Mouse (Mus musculus): Measurements from ENCODE around the gene Rgs11.

Rgs11 gene

GRCm38 (mm10) chr17:26231156-26231555, 28.4 kb downstream of the Rgs11 start:
- no peak for DNase-seq (ENCODE audit: low spot score in 2 of 2)

- no peak for DNase-seq (ENCODE audit: low spot score in 2 of 2)
These were observed 30.1 kb downstream of the Rgs11 start for GRCm38 (mm10) chr17:26232863-26233262.

GRCm38 (mm10) chr17:26234386-26234785, 31.6 kb downstream of the Rgs11 start:
- no peak for DNase-seq (ENCODE audit: low spot score in 2 of 2)

GRCm38 (mm10) chr17:26235077-26235815, 32.5 kb downstream of the Rgs11 start:
- peak in 1 of 2 experiments; percentile 39 for DNase-seq (ENCODE audit: low spot score in 2 of 2)

- DNase-seq (ENCODE audit: low spot score in 2 of 2): peak in 1 of 2 experiments; percentile 36
These were observed 34.9 kb downstream of the Rgs11 start for GRCm38 (mm10) chr17:26237667-26238066.

DNA sequence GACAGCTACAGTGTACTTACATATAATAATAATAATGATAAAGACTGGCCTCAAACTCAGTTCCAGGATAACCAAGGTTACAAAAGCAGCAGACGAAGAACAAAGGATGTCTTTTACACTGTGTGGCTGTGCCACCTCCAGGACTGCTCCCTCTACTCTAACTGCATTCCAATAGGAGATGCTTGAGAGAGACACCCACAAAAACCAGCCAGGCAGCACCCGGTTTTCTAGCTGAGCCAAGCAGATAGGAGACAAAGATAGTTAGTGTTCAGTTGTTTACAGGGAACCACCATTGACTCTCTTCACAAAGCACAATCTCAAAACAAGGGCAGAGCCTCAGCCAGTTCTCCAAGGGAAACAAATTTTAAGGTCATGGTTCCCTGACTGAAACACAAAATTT, 36.8 kb downstream of the Rgs11 start:
- no peak for DNase-seq (ENCODE audit: low spot score in 2 of 2)

GRCm38 (mm10) chr17:26240120-26240790, 37.5 kb downstream of the Rgs11 start:
- DNase-seq (ENCODE audit: low spot score in 2 of 2): no peak

DNA sequence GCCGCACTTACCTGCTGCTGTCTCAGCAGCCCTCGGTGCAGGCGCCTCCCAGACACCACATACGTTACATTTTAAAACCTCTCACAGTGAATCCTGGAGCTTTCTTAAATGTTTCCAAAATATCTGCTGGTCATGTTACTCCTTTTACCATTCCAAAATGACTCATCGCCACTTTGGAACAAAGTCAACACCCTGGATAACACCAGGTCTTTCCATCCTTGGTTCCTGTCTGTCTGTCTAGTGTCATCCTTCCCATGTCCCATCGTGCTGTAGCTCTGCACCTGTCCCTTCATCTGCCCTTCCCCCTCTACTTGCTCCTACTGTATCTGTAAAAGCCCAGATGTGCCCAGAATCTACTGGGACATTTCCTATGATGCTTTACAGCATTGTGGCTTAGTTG, 38.2 kb downstream of the Rgs11 start:
- no peak for DNase-seq (ENCODE audit: low spot score in 2 of 2)

DNA sequence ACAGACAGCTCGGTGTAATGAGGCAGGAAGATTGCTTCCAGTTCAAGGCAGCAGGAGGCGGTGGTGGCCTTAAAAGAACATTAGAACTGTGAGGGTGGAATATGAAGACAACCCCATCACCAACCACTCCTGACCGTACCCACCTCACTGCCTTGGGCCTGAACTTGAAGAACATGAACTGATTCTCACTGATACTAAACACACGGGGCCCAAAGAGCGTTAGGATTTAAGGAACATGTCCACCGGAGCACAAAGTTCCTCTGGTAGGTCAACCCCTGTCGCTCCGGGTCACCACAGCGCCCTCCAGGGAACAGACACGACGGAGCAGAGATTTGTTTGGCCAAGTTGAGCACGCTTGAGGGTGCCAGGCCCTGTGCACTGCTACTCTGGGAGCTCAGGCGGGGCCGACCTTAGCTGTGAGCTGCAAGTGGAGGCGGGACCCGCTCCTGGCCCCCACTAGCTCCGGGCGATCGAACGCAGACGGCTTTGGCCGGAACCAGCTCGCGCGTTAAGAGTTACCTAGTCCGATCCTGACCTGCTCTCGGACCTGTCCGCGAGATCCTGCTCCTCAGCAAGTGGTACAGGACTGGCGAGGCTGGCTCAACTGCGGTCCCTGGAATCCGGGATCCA, 40.8 kb downstream of the Rgs11 start:
- DNase-seq (ENCODE audit: low spot score in 2 of 2): peak; percentile 52 to 81

DNA sequence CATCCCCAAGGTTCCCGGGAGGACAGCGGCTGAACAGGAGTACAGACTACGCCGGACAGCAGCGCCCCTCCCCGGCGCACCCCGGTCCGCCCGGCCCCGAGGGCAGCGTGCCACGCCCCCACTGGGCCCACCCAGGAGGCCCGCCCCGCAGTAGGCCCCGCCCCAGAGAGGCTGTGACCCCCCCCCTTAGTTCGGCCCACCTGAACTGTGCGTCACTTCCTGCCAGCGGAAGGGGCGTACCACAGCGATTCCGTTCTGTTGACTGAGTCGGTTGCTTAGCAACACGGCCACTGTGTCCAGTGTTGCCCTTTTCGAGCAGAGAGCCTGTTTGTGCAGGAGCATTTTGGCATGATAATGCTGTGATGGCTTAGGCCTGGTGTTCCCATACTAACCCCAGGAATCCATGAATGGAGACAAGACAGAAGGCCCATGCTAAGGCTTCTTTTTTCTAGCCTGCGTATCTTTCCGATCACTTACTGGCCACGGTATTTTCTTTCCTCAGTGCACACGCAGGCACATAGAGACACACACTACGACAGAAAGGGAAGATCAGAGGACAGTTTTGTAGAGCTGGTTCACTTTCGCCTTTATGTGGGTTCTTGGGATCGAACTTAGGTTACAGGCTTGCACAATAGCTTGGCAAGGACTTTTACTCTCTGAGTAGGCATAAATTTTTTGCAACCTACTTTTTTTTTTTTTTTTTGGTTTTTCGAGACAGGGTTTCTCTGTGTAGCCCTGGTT, 41.5 kb downstream of the Rgs11 start, which contains the start of gene Fam234a:
Fam234a (minus strand) TSS at position 142 of the 741 bp plus-strand sequence.
- peak; percentile 89 to 94 for DNase-seq (ENCODE audit: low spot score in 2 of 2)

DNA sequence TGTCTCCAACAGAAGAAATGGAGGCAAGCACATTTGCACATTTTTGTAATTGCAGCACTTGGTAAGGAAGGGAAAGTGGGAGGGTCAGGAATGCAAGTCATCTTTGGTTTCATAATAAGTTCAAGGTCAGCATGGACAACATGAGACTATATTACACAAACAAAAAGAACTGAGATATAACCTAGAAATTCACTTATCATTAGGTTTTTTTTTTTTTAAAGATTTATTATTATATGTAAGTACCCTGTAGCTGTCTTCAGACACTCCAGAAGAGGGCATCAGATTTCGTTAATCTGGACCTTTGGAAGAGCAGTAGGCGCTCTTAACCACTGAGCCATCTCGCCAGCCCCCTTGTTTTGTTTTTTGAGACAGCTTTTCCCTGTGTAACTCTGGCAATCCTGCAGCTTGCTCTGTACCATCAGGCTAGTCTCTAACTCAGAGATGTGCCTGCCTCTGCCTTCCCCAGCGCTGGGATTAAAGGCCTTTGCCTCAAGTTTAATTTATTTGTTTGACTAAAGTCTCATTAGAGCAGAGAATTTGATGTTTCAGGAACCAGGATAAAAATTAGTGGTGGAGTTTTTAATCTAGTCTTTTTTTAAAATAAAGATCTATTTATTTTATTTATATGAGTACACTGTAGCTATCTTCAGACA, 49.3 kb downstream of the Rgs11 start:
- no peak for DNase-seq (ENCODE audit: low spot score in 2 of 2)

GRCm38 (mm10) chr17:26252539-26253251, 49.9 kb downstream of the Rgs11 start, which contains the start of gene Luc7l:
Gene Luc7l (plus strand): TSS chr17:26252896.
- DNase-seq (ENCODE audit: low spot score in 2 of 2): peak; percentile 94 to 95

- no peak for DNase-seq (ENCODE audit: low spot score in 2 of 2)
These were observed 50.6 kb downstream of the Rgs11 start for GRCm38 (mm10) chr17:26253399-26253798.

DNA sequence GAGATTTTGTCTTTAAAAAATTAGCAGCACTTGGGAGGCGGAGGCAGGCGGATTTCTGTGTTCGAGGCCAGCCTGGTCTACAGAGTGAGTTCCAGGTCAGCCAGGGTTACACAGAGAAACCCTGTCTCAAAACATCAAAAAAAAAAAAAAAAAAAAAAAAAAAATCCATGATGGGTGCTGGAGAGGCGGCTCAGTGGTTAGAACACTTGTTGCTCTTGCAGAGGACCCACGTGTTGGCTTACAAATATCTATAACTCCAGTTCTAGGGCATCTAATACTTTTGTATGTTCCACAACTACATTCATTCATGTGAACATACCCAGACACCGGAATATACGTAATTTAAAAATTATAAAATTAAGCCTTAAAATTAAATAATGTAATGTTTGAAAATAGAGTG, 52.6 kb downstream of the Rgs11 start:
- DNase-seq (ENCODE audit: low spot score in 2 of 2): no peak

Data from urinary bladder, postnatal 36 days (tissue).